Mouse (Mus musculus) embryonic facial prominence, embryonic 13.5 days (tissue): ENCODE results near the gene Aldh3b3. TPM values are rescaled to one million over a fixed set of nuclear protein-coding genes. Genes with fewer than 3 reads are reported as not detected.

Experiments used
- ATAC-seq: fragments of 200-750 bp; cut with Nextera tagmentation; 2 replicates; pipeline ENCODE4 v1.8.0; 2017; ENCODE audit warnings: low read depth; ENCODE audit not compliant: insufficient number of reproducible peaks, insufficient read depth, low FRiP score, low TSS enrichment
- H3K27ac ChIP-seq: fragments of 300-500 bp; sonication (generic); 2 replicates; pipeline ENCODE4 v1.5.1; 2015; ENCODE audit warnings: moderate library complexity, mild to moderate bottlenecking, inconsistent platforms
- H3K27me3 ChIP-seq: fragments of 300-500 bp; sonication (generic); 2 replicates; pipeline ENCODE4 v1.6.1; 2015; ENCODE audit warnings: mild to moderate bottlenecking, inconsistent platforms
- H3K36me3 ChIP-seq: fragments of 300-500 bp; sonication (generic); 2 replicates; pipeline ENCODE4 v1.6.1; 2015; ENCODE audit warnings: mild to moderate bottlenecking, inconsistent platforms
- H3K4me1 ChIP-seq: fragments of 300-500 bp; sonication (generic); 2 replicates; pipeline ENCODE4 v1.6.1; 2015; ENCODE audit warnings: inconsistent platforms
- H3K4me2 ChIP-seq: fragments of 300-500 bp; sonication (generic); 2 replicates; pipeline ENCODE4 v1.6.1; 2015; ENCODE audit warnings: moderate library complexity, mild to moderate bottlenecking, inconsistent platforms
- H3K4me3 ChIP-seq: fragments of 300-500 bp; sonication (generic); 2 replicates; pipeline ENCODE4 v1.5.1; 2015; ENCODE audit warnings: mild to moderate bottlenecking, inconsistent platforms
- H3K9ac ChIP-seq: fragments of 300-500 bp; sonication (generic); 2 replicates; pipeline ENCODE4 v1.6.1; 2015; ENCODE audit warnings: mild to moderate bottlenecking, inconsistent platforms
- H3K9me3 ChIP-seq: fragments of 300-500 bp; sonication (generic); 2 replicates; pipeline ENCODE4 v1.6.1; 2016; ENCODE audit warnings: inconsistent platforms
- WGBS: fragments of 180-500 bp; shearing (Covaris S2); methylation state at CpG from one replicate; pipeline ENCODE4 v1.1.7; 2015; ENCODE audit warnings: mixed read lengths; 5-methylcytosine and 5-hydroxymethylcytosine counted together
- polyA plus RNA-seq: library from polyadenylated mRNA; unstranded; fragments of >200 nt; fragmentation: Nextera tagmentation; extraction: Ambion mirVana; gene quantifications from 2 replicates; pipeline ENCODE4 v1.2.1, GENCODE M21; 2015

Gene Aldh3b3
- polyA plus RNA-seq, 1 experiment from 2014 or later, result 0.24 TPM

GRCm38 (mm10) chr19:4005091-4005490, 46.6 kb downstream of the Aldh3b3 start:
- H3K4me2 ChIP-seq, result no peak overlapping the region
- H3K9me3 ChIP-seq, result no peaks in the 10 kb centered on the region
- no peak overlapping the region for H3K9ac ChIP-seq
- H3K27me3 ChIP-seq, result no peaks in the 10 kb centered on the region
- peaks cover 12% of the 10 kb centered on the region for H3K4me1 ChIP-seq
- no peak overlapping the region for H3K4me3 ChIP-seq
- ATAC-seq, result no peak
- peaks cover 57% of the 10 kb centered on the region for H3K36me3 ChIP-seq
- 87% methylated on average over 9 of the region's 9 CpGs for WGBS
- H3K27ac ChIP-seq, result no peak overlapping the region

GRCm38 (mm10) chr19:4005971-4006370, 47.5 kb downstream of the Aldh3b3 start:
- H3K4me3 ChIP-seq, result no peak overlapping the region
- H3K27me3 ChIP-seq, result no peaks in the 10 kb centered on the region
- H3K4me1 ChIP-seq, result peaks cover 10% of the 10 kb centered on the region
- WGBS, result 91% methylated on average over 8 of the region's 8 CpGs
- H3K4me2 ChIP-seq, result no peak overlapping the region
- no peak overlapping the region for H3K9ac ChIP-seq
- ATAC-seq, result no peak
- no peaks in the 10 kb centered on the region for H3K9me3 ChIP-seq
- peaks cover 60% of the 10 kb centered on the region for H3K36me3 ChIP-seq
- no peak overlapping the region for H3K27ac ChIP-seq

- Histone ChIP-seq H3K9me3 (no peaks in the 10 kb centered on the region), H3K27ac (no peak overlapping the region), H3K4me2 (peak overlapping the region; percentile 16; the same call in 1 of the 2 replicates), H3K4me3 (no peak overlapping the region), H3K36me3 (peaks cover 45% of the 10 kb centered on the region), H3K9ac (no peak overlapping the region), H3K4me1 (peaks cover 11% of the 10 kb centered on the region), H3K27me3 (no peaks in the 10 kb centered on the region)
- no peak for ATAC-seq
- WGBS, result 88% methylated on average over 5 of the region's 5 CpGs
These were observed 52.6 kb downstream of the Aldh3b3 start for GRCm38 (mm10) chr19:4011086-4011485.

- peak; percentile 99 for ATAC-seq
These were observed 54.1 kb downstream of the Aldh3b3 start, which contains the start of gene Ndufv1 for GRCm38 (mm10) chr19:4012432-4013022. TSS of gene Ndufv1 (minus strand) at chr19:4012806.

GRCm38 (mm10) chr19:4013066-4013465, 54.6 kb downstream of the Aldh3b3 start:
- H3K4me3 ChIP-seq, result peak overlapping the region; percentile 87
- H3K4me2 ChIP-seq, result peak overlapping the region; percentile 72
- H3K27me3 ChIP-seq, result no peaks in the 10 kb centered on the region
- WGBS, result 18% methylated on average over 9 of the region's 9 CpGs
- ATAC-seq, result no peak; the same call in 1 of the 2 replicates
- H3K27ac ChIP-seq, result 0 out of 2 replicates have a peak overlapping the region, but pooled peaks have one; percentile 12
- H3K36me3 ChIP-seq, result peaks cover 25% of the 10 kb centered on the region
- H3K4me1 ChIP-seq, result peaks cover 11% of the 10 kb centered on the region
- no peaks in the 10 kb centered on the region for H3K9me3 ChIP-seq
- H3K9ac ChIP-seq, result peak overlapping the region; percentile 71

More at GRCm38 (mm10) chr19:4012432-4013022, 54.1 kb downstream of the Aldh3b3 start, which contains the start of gene Ndufv1:
- Histone ChIP-seq H3K4me1 (peaks cover 11% of the 10 kb centered on the region), H3K36me3 (peaks cover 31% of the 10 kb centered on the region), H3K4me3 (peak within 1 kb of the TSS; percentile 87), H3K27ac (0 out of 2 replicates have a peak within 1 kb of the TSS, but pooled peaks have one; percentile 12), H3K27me3 (no peaks in the 10 kb centered on the region), H3K9me3 (no peaks in the 10 kb centered on the region), H3K9ac (peak within 1 kb of the TSS; percentile 85), H3K4me2 (peak within 1 kb of the TSS; percentile 72)
- WGBS, result under 1% methylated on average over 45 of the region's 45 CpGs

DNA sequence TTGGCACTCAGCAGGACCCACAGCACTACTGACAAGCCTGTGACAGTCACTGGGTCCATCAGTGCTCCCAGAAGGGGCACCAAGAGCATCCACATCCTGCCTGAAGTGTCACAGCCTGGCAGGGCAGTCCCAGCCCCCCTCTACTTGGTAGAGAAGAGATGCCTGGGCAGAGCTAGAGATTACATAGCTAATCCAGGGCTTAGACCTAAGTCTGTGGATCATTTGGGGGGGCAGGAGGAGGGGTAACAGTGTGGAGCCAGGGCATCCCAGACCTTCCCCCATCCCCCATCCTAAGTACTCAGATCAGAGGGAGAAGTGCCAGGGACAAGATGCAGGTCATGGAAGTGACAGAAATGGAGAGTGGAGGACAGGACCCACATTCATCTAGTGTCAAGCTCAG, 56.4 kb downstream of the Aldh3b3 start:
- H3K4me2 ChIP-seq, result no peak overlapping the region
- H3K27me3 ChIP-seq, result no peaks in the 10 kb centered on the region
- H3K4me1 ChIP-seq, result peaks cover 20% of the 10 kb centered on the region
- no peak for ATAC-seq
- H3K9me3 ChIP-seq, result no peaks in the 10 kb centered on the region
- H3K9ac ChIP-seq, result peak overlapping the region; percentile 32; the same call in 1 of the 2 replicates
- H3K4me3 ChIP-seq, result no peak overlapping the region
- peaks cover 8% of the 10 kb centered on the region for H3K36me3 ChIP-seq
- no peak overlapping the region for H3K27ac ChIP-seq

DNA sequence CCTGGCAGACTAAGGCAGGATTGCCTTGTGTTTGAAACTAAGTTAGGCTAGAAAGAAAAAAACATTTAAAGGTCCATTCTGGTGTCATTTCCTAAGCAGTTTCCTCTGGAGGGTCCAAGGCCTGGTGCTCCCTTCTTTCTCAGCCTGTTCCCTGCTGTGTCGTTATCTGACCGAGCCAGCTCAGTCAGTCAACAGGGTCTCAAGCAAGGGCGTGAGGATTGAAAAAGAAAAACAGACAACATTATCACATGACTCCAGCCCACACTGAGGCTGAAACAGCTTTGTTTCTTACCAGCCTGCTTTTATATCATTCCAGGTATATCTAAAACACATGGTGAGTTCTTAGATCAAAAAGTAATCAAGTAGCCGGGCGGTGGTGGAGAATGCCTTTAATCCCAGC, 57.2 kb downstream of the Aldh3b3 start:
- Histone ChIP-seq H3K9ac (no peak overlapping the region), H3K27ac (no peak overlapping the region), H3K4me2 (no peak overlapping the region), H3K9me3 (no peaks in the 10 kb centered on the region), H3K4me1 (peaks cover 20% of the 10 kb centered on the region), H3K36me3 (peaks cover 5% of the 10 kb centered on the region; the same call in 1 of the 2 replicates), H3K27me3 (no peaks in the 10 kb centered on the region), H3K4me3 (no peak overlapping the region)
- 44% methylated on average over 5 of the region's 5 CpGs for WGBS
- ATAC-seq, result no peak

GRCm38 (mm10) chr19:4017921-4018587, 59.6 kb downstream of the Aldh3b3 start:
- WGBS, result 54% methylated on average over 10 of the region's 10 CpGs
- Histone ChIP-seq H3K27ac (no peak overlapping the region), H3K9me3 (no peaks in the 10 kb centered on the region), H3K4me3 (no peak overlapping the region), H3K4me2 (no peak overlapping the region), H3K9ac (no peak overlapping the region), H3K36me3 (no peaks in the 10 kb centered on the region), H3K4me1 (peaks cover 12% of the 10 kb centered on the region; the same call in 1 of the 2 replicates), H3K27me3 (no peaks in the 10 kb centered on the region)
- ATAC-seq, result no peak

GRCm38 (mm10) chr19:4018743-4019583, 60.5 kb downstream of the Aldh3b3 start:
- Histone ChIP-seq H3K27me3 (no peaks in the 10 kb centered on the region), H3K4me1 (peaks cover 10% of the 10 kb centered on the region; the same call in 1 of the 2 replicates), H3K4me2 (no peak overlapping the region), H3K36me3 (no peaks in the 10 kb centered on the region), H3K9me3 (no peaks in the 10 kb centered on the region), H3K4me3 (no peak overlapping the region), H3K9ac (0 out of 2 replicates have a peak overlapping the region, but pooled peaks have one; percentile 0), H3K27ac (no peak overlapping the region)
- ATAC-seq, result peak; percentile 68; the same call in 1 of the 2 replicates
- WGBS, result 33% methylated on average over 18 of the region's 18 CpGs
